Mouse (Mus musculus) ES-E14 (cell line): Measurements from ENCODE around the gene Fam189a2. TPM values are rescaled to one million over a fixed set of nuclear protein-coding genes. Genes with fewer than 3 reads are reported as not detected.

Source experiments
- DNase-seq: peaks from one replicate; pipeline ENCODE4 v3.0.0-alpha.2; 2013; ENCODE audit warnings: low read depth, low spot score
- H3K27ac ChIP-seq: 2 replicates; pipeline ENCODE4 v1.5.1; 2012; ENCODE audit warnings: low read depth, mild to moderate bottlenecking, low read length, moderate library complexity, mixed read lengths; ENCODE audit not compliant: poor library complexity, insufficient read depth, severe bottlenecking
- H3K36me3 ChIP-seq: 2 replicates; pipeline ENCODE4 v1.6.1; 2012; ENCODE audit warnings: mild to moderate bottlenecking, low read length, moderate library complexity, mixed read lengths; ENCODE audit not compliant: control insufficient read depth, poor library complexity, insufficient read depth, severe bottlenecking
- H3K4me1 ChIP-seq, 2 experiments: fragments of 150-350 bp in 1 of 2; sonication (generic) in 1 of 2; 2 replicates each; pipeline ENCODE4 v1.6.1; 2012; ENCODE audit warnings: low read length in 2 of 2, mild to moderate bottlenecking in 1 of 2, mixed read lengths in 1 of 2; ENCODE audit not compliant: control insufficient read depth in 2 of 2, insufficient read depth in 2 of 2, poor library complexity in 1 of 2
- H3K4me3 ChIP-seq, 2 experiments: fragments of 150-350 bp in 1 of 2; sonication (generic) in 1 of 2; 2 replicates each; pipeline ENCODE4 v1.5.1; 2012; ENCODE audit warnings: low read length in 2 of 2, low read depth in 1 of 2, mild to moderate bottlenecking in 1 of 2, mixed read lengths in 1 of 2; ENCODE audit not compliant: insufficient read depth in 1 of 2, poor library complexity in 1 of 2, severe bottlenecking in 1 of 2
- H3K9ac ChIP-seq: 2 replicates; pipeline ENCODE4 v1.6.1; 2012; ENCODE audit warnings: low read depth, mild to moderate bottlenecking, low read length, mixed read lengths; ENCODE audit not compliant: poor library complexity, insufficient read depth, severe bottlenecking
- H3K9me3 ChIP-seq: fragments of 150-350 bp; sonication (generic); 2 replicates; pipeline ENCODE4 v1.6.1; 2012; ENCODE audit warnings: low read depth, mild to moderate bottlenecking, low read length; ENCODE audit not compliant: control insufficient read depth, insufficient read depth
- CHD2 ChIP-seq: IDR thresholded peaks from 2 replicates; pipeline ENCODE4 v1.6.1; 2014; ENCODE audit warnings: mild to moderate bottlenecking, low read depth, low read length, inconsistent platforms
- HCFC1 ChIP-seq: IDR thresholded peaks from 2 replicates; pipeline ENCODE4 v1.6.1; 2012; ENCODE audit warnings: low read length, inconsistent platforms, borderline replicate concordance; ENCODE audit not compliant: insufficient read depth
- MAFK ChIP-seq: IDR thresholded peaks from 2 replicates; pipeline ENCODE4 v1.6.1; 2014; ENCODE audit warnings: mild to moderate bottlenecking, low read depth, low read length, inconsistent platforms; ENCODE audit not compliant: insufficient read depth
- ZC3H11A ChIP-seq: IDR thresholded peaks from 2 replicates; pipeline ENCODE4 v1.6.1; 2012; ENCODE audit warnings: low read depth, mild to moderate bottlenecking, inconsistent platforms, low read length, borderline replicate concordance
- ZNF384 ChIP-seq: IDR thresholded peaks from 2 replicates; pipeline ENCODE4 v1.6.1; 2012; ENCODE audit warnings: low read depth, low read length, inconsistent platforms
- in situ Hi-C, 2 experiments: fragments of 600-800 bp; cut with MboI; formaldehyde crosslinking; loops; one replicate each; pipeline ENCODE4 v1.15.1; 2025; ENCODE audit warnings: low sequenced_read_pairs in 2 of 2, inconsistent platforms in 1 of 2; ENCODE audit not compliant: unreplicated experiment in 2 of 2
- total RNA-seq: library from RNA; depleted of rRNA; stranded (reverse); fragments of 300-350 nt; gene quantifications from 2 replicates; pipeline ENCODE4 v1.2.3, GENCODE M21; 2012

Fam189a2 gene
- total RNA-seq, 1 experiment = 1.6 TPM

GRCm38 (mm10) chr19:23959870-23960269 lies 70.9 kb downstream of the Fam189a2 start:
- Histone ChIP-seq H3K4me1 (peaks cover 2 to 19% of the 10 kb centered on the region in 2 experiments; a peak in 2 of 4 replicates), H3K9me3 (no peaks in the 10 kb centered on the region), H3K36me3 (no peaks in the 10 kb centered on the region), H3K9ac (no peak overlapping the region), H3K27ac (no peak overlapping the region), H3K4me3 (no peak overlapping the region)
- DNase-seq = no peak
- TF ChIP-seq MAFK = no peak
- in situ Hi-C loops = loop anchor here (5.0 to 25.0 kb wide), 2 partner anchors 98 to 373 kb away; no protein-coding TSS in a partner anchor

GRCm38 (mm10) chr19:23958925-23959324 lies 71.9 kb downstream of the Fam189a2 start:
- Histone ChIP-seq H3K27ac (no peak overlapping the region), H3K4me3 (no peak overlapping the region), H3K4me1 (peaks cover 2 to 19% of the 10 kb centered on the region in 2 experiments; a peak in 2 of 4 replicates), H3K9ac (no peak overlapping the region), H3K9me3 (no peaks in the 10 kb centered on the region), H3K36me3 (no peaks in the 10 kb centered on the region)
- TF ChIP-seq ZC3H11A = no peak
- no peak for DNase-seq
- in situ Hi-C loops = loop anchor here (5.0 to 25.0 kb wide), 2 partner anchors 97 to 372 kb away; no protein-coding TSS in a partner anchor

DNA sequence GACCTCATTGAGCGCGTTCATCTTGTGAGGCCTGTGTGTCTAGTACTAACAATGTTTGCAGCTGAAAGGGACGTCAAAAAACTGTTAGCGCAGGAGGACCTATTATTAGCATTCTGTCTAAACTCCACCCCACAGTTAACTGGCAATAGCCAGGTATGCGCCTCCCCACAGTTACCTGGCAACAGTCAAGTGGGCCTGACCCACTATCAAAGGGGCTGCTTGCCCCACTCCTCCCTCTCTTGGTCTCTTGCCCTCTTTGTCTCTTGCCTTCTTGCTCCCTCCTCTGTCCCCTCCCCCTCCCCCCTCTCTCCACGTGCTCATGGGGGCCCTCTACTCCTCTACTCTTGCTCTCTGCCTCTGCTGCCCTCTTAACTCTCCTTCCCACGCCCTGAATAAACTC lies 73.3 kb downstream of the Fam189a2 start:
- TF ChIP-seq ZNF384 = no peak
- no peak for TF ChIP-seq HCFC1
- no peak overlapping the region for H3K27ac ChIP-seq
- no peak for DNase-seq
- H3K9me3 ChIP-seq = no peaks in the 10 kb centered on the region
- peaks cover 2 to 19% of the 10 kb centered on the region in 2 experiments; a peak in 2 of 4 replicates for H3K4me1 ChIP-seq
- no peaks in the 10 kb centered on the region for H3K36me3 ChIP-seq
- no peak overlapping the region for H3K4me3 ChIP-seq
- in situ Hi-C loops = loop anchor here (5.0 to 25.0 kb wide), 2 partner anchors 95 to 370 kb away; no protein-coding TSS in a partner anchor
- H3K9ac ChIP-seq = no peak overlapping the region

DNA sequence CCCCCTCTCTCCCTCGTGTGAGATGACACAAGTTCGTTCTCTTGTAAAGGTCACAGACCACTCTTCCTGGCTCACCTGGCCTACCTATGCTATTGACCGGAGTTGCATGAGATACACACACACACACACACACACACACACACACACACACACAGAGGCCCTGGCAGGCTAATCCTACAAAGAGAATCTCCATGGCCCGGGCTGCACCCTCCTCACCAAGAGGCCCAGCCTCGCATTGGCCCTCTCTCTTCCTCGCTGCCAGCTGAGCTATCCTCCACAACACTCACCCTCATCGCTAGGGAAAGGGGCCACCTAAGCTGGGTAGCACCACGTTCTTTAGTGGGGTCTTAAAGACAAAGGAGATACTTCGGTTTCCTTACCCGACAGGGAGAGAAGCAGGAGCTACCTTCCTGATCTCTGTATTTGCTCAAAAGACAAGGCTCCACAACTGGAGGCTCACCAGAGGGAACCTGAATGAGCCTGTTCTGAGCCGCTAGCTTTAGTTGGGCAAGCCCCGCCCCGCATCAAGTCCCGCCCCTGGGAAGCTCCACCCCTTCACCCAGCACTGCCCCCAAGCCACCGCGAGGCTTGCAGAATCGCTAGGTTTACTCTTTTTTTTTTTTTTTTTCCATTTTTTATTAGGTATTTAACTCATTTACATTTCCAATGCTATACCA lies 74.4 kb downstream of the Fam189a2 start:
- DNase-seq = peak; percentile 70
- H3K4me3 ChIP-seq = peak overlapping the region; percentile 43 to 72
- in situ Hi-C loops = loop anchor here (5.0 to 25.0 kb wide), 2 partner anchors 94 to 369 kb away; no protein-coding TSS in a partner anchor

GRCm38 (mm10) chr19:23955461-23955860 lies 75.4 kb downstream of the Fam189a2 start:
- no peak overlapping the region for H3K27ac ChIP-seq
- TF ChIP-seq CHD2 (no peak), HCFC1 (no peak), MAFK (no peak), ZC3H11A (no peak), ZNF384 (no peak)

More for the DNA sequence above, 74.4 kb downstream of the Fam189a2 start:
- TF ChIP-seq MAFK (no peak), ZNF384 (peak; percentile 64; the same call in 1 of the 2 replicates), CHD2 (no peak)
- H3K9ac ChIP-seq = peak overlapping the region; percentile 36; the same call in 1 of the 2 replicates
- no peak overlapping the region for H3K27ac ChIP-seq
- no peaks in the 10 kb centered on the region for H3K9me3 ChIP-seq
- H3K4me1 ChIP-seq = peaks cover 2 to 15% of the 10 kb centered on the region in 2 experiments; a peak in 2 of 4 replicates
- no peaks in the 10 kb centered on the region for H3K36me3 ChIP-seq

More at GRCm38 (mm10) chr19:23955461-23955860, 75.4 kb downstream of the Fam189a2 start:
- H3K4me1 ChIP-seq = peaks cover 2 to 15% of the 10 kb centered on the region in 2 experiments; a peak in 2 of 4 replicates
- H3K9me3 ChIP-seq = no peaks in the 10 kb centered on the region
- in situ Hi-C loops = loop anchor here (5.0 to 25.0 kb wide), 2 partner anchors 93 to 368 kb away; no protein-coding TSS in a partner anchor
- H3K4me3 ChIP-seq = peak overlapping the region; percentile 43 to 72; a peak in 3 of 4 replicates
- no peak overlapping the region for H3K9ac ChIP-seq
- no peak for DNase-seq
- no peaks in the 10 kb centered on the region for H3K36me3 ChIP-seq
